Mouse (Mus musculus) limb, embryonic 14.5 days (tissue): ENCODE data around the gene Dapk2. TPM values are rescaled to one million over a fixed set of nuclear protein-coding genes. Genes with fewer than 3 reads are reported as not detected.

Experiments
- ATAC-seq: fragments of 200-750 bp; cut with Nextera tagmentation; 2 replicates; pipeline ENCODE4 v1.8.0; 2017; ENCODE audit warnings: low read depth, moderate number of reproducible peaks, moderate TSS enrichment; ENCODE audit not compliant: low FRiP score
- DNase-seq: peaks from one replicate; pipeline ENCODE4 v3.0.0-alpha.2; 2015; ENCODE audit warnings: low spot score
- H3K27ac ChIP-seq: fragments of 300-500 bp; sonication (generic); replicated peaks from 2 replicates; pipeline ENCODE4 v1.5.1; 2014; ENCODE audit warnings: low read depth, mild to moderate bottlenecking, low read length, moderate library complexity, mixed read lengths
- H3K27me3 ChIP-seq: fragments of 300-500 bp; sonication (generic); 2 replicates; pipeline ENCODE4 v1.6.1; 2014; ENCODE audit warnings: low read length, mixed read lengths; ENCODE audit not compliant: control insufficient read depth, insufficient read depth
- H3K36me3 ChIP-seq: fragments of 300-500 bp; sonication (generic); 2 replicates; pipeline ENCODE4 v1.6.1; 2014; ENCODE audit warnings: mild to moderate bottlenecking, low read length, moderate library complexity, mixed read lengths; ENCODE audit not compliant: control insufficient read depth, insufficient read depth
- H3K4me1 ChIP-seq: fragments of 300-500 bp; sonication (generic); 2 replicates; pipeline ENCODE4 v1.6.1; 2014; ENCODE audit warnings: antibody characterized with exemption, low read length, mixed read lengths; ENCODE audit not compliant: control insufficient read depth, insufficient read depth
- H3K4me2 ChIP-seq: fragments of 300-500 bp; sonication (generic); replicated peaks from 2 replicates; pipeline ENCODE4 v1.6.1; 2014; ENCODE audit warnings: low read depth, mild to moderate bottlenecking, low read length, moderate library complexity; ENCODE audit not compliant: severe bottlenecking
- H3K4me3 ChIP-seq: fragments of 300-500 bp; sonication (generic); replicated peaks from 2 replicates; pipeline ENCODE4 v1.5.1; 2014; ENCODE audit warnings: low read length
- H3K9ac ChIP-seq: fragments of 300-500 bp; sonication (generic); 2 replicates; pipeline ENCODE4 v1.6.1; 2014; ENCODE audit warnings: mild to moderate bottlenecking, low read depth, low read length, moderate library complexity; ENCODE audit not compliant: severe bottlenecking
- H3K9me3 ChIP-seq: fragments of 300-500 bp; sonication (generic); 2 replicates; pipeline ENCODE4 v1.6.1; 2016; ENCODE audit warnings: low read length; ENCODE audit not compliant: control insufficient read depth
- POLR2A ChIP-seq: fragments of 200-500 bp; IDR thresholded peaks from 2 replicates; pipeline ENCODE4 v1.8.0; 2012; ENCODE audit warnings: inconsistent platforms, mild to moderate bottlenecking, moderate library complexity, borderline replicate concordance; ENCODE audit not compliant: insufficient read depth, insufficient read length; ENCODE audit errors: extremely low read depth
- WGBS: fragments of 180-500 bp; shearing (Covaris S2); extraction: QIAGEN DNeasy Blood & Tissue Kit; methylation state at CpG from one replicate; pipeline ENCODE4 v1.1.7; 2014; 5-methylcytosine and 5-hydroxymethylcytosine counted together
- polyA plus RNA-seq, 2 experiments: library from polyadenylated mRNA; depleted of rRNA in 1 of 2; stranded (reverse) in 1 of 2; unstranded in 1 of 2; fragments of >200 nt; fragmentation: Nextera tagmentation in 1 of 2; extraction: Ambion mirVana in 1 of 2; gene quantifications; 2 replicates each; pipeline versions ENCODE4 v1.2.1 to v1.2.3; 2012 to 2014

Gene Dapk2
- polyA plus RNA-seq, 2 experiments = 4.5 to 5.0 TPM

GRCm38 (mm10) chr9:66127193-66127546, 30.9 kb upstream of the Dapk2 start:
- no peak for TF ChIP-seq POLR2A
- H3K4me1 ChIP-seq = peaks cover 20% of the 10 kb centered on the region
- no peak for DNase-seq
- peak overlapping the region; percentile 67 for H3K27ac ChIP-seq
- peak overlapping the region; percentile 81 for H3K4me2 ChIP-seq
- no peaks in the 10 kb centered on the region for H3K9me3 ChIP-seq
- 43% methylated on average over 6 of the region's 6 CpGs for WGBS
- no peaks in the 10 kb centered on the region for H3K27me3 ChIP-seq
- peak overlapping the region; percentile 66 for H3K9ac ChIP-seq
- ATAC-seq = no peak
- H3K36me3 ChIP-seq = peaks cover 11% of the 10 kb centered on the region; the same call in 1 of the 2 replicates
- H3K4me3 ChIP-seq = peak overlapping the region; percentile 60

DNA sequence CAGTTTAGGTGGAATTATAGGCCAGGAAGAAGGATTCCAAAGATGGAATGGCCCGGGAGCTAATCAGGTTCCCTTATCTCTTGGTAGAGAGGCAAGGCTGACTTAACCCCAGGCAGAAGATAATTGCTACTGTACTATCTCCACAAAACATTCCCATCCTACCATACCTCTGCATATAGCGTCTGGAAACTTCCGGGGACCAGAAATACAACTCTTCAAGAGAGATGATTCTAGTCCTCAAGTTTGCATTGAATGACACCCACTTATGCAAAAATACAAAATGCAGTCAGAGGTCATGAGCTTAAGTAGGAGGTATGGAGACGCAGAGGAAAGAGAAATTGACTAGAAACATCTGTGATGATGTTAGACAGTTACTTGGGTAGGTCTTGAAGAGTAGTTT, 30.1 kb upstream of the Dapk2 start:
- Histone ChIP-seq H3K27me3 (no peaks in the 10 kb centered on the region), H3K27ac (no peak overlapping the region), H3K4me3 (peak overlapping the region; percentile 60), H3K4me2 (peak overlapping the region; percentile 81), H3K9me3 (no peaks in the 10 kb centered on the region), H3K9ac (no peak overlapping the region), H3K36me3 (peaks cover 18% of the 10 kb centered on the region), H3K4me1 (peaks cover 20% of the 10 kb centered on the region)
- WGBS = 86% methylated on average over 4 of the region's 4 CpGs
- TF ChIP-seq POLR2A = no peak
- ATAC-seq (no peak), DNase-seq (no peak)

DNA sequence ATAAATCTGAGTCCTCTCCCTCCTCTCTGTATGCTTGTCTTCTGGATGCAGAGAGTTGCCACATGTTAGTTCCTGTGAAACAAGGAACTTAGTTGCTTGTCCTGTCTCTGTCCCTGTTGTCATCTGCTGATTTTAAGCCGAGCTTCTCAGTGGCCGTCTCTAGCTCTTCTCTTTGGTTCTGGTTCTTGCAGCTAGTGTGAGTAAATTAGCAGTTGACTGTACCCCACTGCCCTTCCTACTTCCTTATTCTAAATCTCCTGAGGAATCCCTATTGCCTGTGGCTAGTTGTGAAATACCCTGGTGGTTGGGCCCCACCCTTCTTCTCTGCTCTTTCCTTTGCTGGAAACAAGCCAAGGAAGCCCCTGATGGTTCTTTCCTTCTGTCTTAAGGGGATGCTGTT, 26.6 kb upstream of the Dapk2 start:
- Histone ChIP-seq H3K4me3 (no peak overlapping the region), H3K27ac (no peak overlapping the region), H3K4me2 (no peak overlapping the region), H3K36me3 (peaks cover 50% of the 10 kb centered on the region), H3K27me3 (no peaks in the 10 kb centered on the region), H3K9ac (no peak overlapping the region), H3K9me3 (no peaks in the 10 kb centered on the region), H3K4me1 (peaks cover 6% of the 10 kb centered on the region)
- DNase-seq (no peak), ATAC-seq (no peak)
- TF ChIP-seq POLR2A = no peak
- WGBS = 100% methylated on average over 2 of the region's 2 CpGs

DNA sequence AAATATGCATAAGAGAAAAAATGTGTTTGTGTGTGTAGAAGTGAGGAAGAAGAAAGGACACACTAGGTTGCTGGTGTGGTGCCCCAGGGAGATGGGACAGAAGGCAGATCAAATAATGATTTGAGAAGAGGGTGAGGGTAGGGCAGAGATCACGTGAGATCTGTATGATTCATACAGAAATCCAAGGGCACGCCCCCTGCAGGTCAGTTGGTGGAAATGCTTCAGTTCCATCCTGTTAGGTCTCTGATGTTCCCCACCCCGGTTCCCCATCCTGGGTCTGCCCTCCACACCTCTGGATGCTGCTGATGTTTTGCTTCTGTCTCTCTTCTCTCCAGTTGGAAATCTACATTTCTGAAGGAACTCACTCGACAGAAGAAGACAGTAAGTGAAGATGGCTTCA, 22.1 kb upstream of the Dapk2 start:
- H3K27ac ChIP-seq = no peak overlapping the region
- no peak overlapping the region for H3K4me3 ChIP-seq
- no peaks in the 10 kb centered on the region for H3K9me3 ChIP-seq
- DNase-seq (no peak), ATAC-seq (no peak)
- H3K4me2 ChIP-seq = no peak overlapping the region
- no peaks in the 10 kb centered on the region for H3K27me3 ChIP-seq
- H3K36me3 ChIP-seq = peaks cover 86% of the 10 kb centered on the region
- WGBS = 51% methylated on average over 4 of the region's 4 CpGs
- TF ChIP-seq POLR2A = no peak
- H3K4me1 ChIP-seq = no peaks in the 10 kb centered on the region
- H3K9ac ChIP-seq = no peak overlapping the region

DNA sequence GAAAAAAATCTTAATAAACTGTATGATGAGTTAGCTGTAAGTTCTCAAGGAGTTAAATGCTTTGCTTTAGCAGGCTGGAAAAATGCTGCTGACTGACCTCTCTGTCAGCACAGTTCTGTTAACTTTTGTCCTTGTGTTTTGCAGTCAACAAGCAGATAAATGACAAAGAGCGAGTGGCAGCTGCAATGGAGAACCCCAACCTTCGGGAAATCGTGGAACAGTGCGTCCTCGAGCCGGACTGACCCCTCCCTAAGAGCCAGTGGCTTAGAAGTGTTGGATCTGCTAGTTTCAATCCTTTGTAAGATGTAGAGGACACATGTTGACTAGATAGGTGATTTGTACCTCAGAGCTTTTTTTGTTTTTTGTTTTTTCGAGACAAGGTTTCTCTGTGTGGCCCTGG, 19.8 kb upstream of the Dapk2 start:
- Histone ChIP-seq H3K27ac (no peak overlapping the region), H3K4me2 (no peak overlapping the region)

DNA sequence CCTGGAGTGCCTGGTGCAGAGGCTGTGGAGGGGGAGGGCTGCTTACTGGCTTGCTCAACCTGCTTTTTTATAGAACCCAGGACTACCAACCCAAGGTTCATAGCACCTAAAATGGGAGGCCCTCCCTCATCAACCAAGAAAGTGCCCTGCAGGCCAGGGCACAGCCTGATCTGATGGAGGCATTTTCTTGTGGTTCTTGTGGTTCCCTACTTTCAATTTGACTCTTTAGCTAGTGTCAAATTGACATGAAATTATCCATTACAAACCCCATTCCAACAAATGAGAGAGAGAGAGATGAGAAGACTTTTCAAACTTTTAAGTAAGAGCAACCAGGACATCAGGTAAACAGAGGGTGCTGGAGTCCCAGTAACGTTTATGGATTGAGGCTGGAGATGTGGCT, 15.8 kb upstream of the Dapk2 start:
- Histone ChIP-seq H3K27me3 (no peaks in the 10 kb centered on the region), H3K4me3 (no peak overlapping the region), H3K4me1 (no peaks in the 10 kb centered on the region), H3K9me3 (no peaks in the 10 kb centered on the region), H3K4me2 (no peak overlapping the region), H3K27ac (no peak overlapping the region), H3K9ac (no peak overlapping the region), H3K36me3 (peaks cover 36% of the 10 kb centered on the region)
- 68% methylated on average over 1 of the region's 1 CpGs for WGBS
- ATAC-seq (no peak), DNase-seq (no peak)
- no peak for TF ChIP-seq POLR2A

More for the DNA sequence above, 19.8 kb upstream of the Dapk2 start:
- no peak for ATAC-seq
- Histone ChIP-seq H3K4me1 (no peaks in the 10 kb centered on the region), H3K9me3 (no peaks in the 10 kb centered on the region), H3K27me3 (no peaks in the 10 kb centered on the region), H3K36me3 (peaks cover 74% of the 10 kb centered on the region), H3K4me3 (no peak overlapping the region), H3K9ac (no peak overlapping the region)
- no peak for DNase-seq
- WGBS = 95% methylated on average over 7 of the region's 7 CpGs
- no peak for TF ChIP-seq POLR2A
